Mouse (Mus musculus): ENCODE data around the gene Gm3636. TPM values are rescaled to one million over a fixed set of nuclear protein-coding genes. Genes with fewer than 3 reads are reported as not detected.
"Not testable (repeated sequence)": the region's sequence is repeated elsewhere in the genome, so short reads cannot be mapped to it uniquely, and the experiment has no call there.

The Gm3636 gene
- 1 to 10 TPM; 2.8 to 5.2 (median 3.9) TPM for total RNA-seq (2022)

- DNase-seq (ENCODE audit: low spot score in 2 of 2), result not testable (repeated sequence)
Measured at GRCm38 (mm10) chr14:6742232-6742631, at the start of gene Gm3636. TSS of gene Gm3636 (minus strand) at chr14:6742332.

- DNase-seq (ENCODE audit: low spot score in 2 of 2), result not testable (repeated sequence)
Measured at GRCm38 (mm10) chr14:6774311-6774710, 32.2 kb upstream of the Gm3636 start, which contains the start of gene Gm8362. TSS of gene Gm8362 (minus strand) at chr14:6774411.

GRCm38 (mm10) chr14:6757231-6757536 is 15.1 kb upstream of the Gm3636 start:
- peak in 1 of 2 experiments; percentile 2 for DNase-seq (ENCODE audit: low spot score in 2 of 2)

GRCm38 (mm10) chr14:6756384-6757230 is 14.5 kb upstream of the Gm3636 start:
- DNase-seq (ENCODE audit: low spot score in 2 of 2), result not testable (repeated sequence)

- not testable (repeated sequence) for DNase-seq (ENCODE audit: low spot score in 2 of 2)
Measured at GRCm38 (mm10) chr14:6720151-6720550, 22.0 kb downstream of the Gm3636 start, which contains the start of gene Gm8050. TSS of gene Gm8050 (minus strand) at chr14:6720251.

Other genes starting within 250 kb of the Gm3636 start
- gene Gm8356, start 205.0 kb downstream of the Gm3636 start, total RNA-seq (2022), result not detected
- gene Gm3629, start 151.7 kb downstream of the Gm3636 start, total RNA-seq (2022), result 1 to 10 TPM in 2 of 4 experiments, under 1 TPM in 2; 0.21 to 1.9 (median 1.0) TPM
- gene Gm3460, start 119.9 kb downstream of the Gm3636 start, total RNA-seq (2022), result not detected
- gene Gm10251, start 58.2 kb downstream of the Gm3636 start, total RNA-seq (2022), result not detected
- under 1 TPM in 3 of 4 experiments, not detected in 1; 0.30 to 0.43 (median 0.40) TPM for gene Gm8050, start 22.1 kb downstream of the Gm3636 start, total RNA-seq (2022)
- gene Gm8362, start 32.1 kb upstream of the Gm3636 start, total RNA-seq (2022), result under 1 TPM in 1 of 4 experiments, not detected in 3; 1.00 TPM
- under 1 TPM in 2 of 4 experiments, not detected in 2; 0.27 to 0.57 TPM for gene Gm3642, start 98.0 kb upstream of the Gm3636 start, total RNA-seq (2022)
- gene Gm3667, start 147.6 kb upstream of the Gm3636 start, total RNA-seq (2022), result 1 to 10 TPM in 3 of 4 experiments, under 1 TPM in 1; 0.72 to 2.0 (median 1.8) TPM
- gene Gm6356, start 231.5 kb upstream of the Gm3636 start, total RNA-seq (2022), result not detected